Comparison of ENCODE assay signal across 7 mouse cellular contexts in the genomic region with DNA sequence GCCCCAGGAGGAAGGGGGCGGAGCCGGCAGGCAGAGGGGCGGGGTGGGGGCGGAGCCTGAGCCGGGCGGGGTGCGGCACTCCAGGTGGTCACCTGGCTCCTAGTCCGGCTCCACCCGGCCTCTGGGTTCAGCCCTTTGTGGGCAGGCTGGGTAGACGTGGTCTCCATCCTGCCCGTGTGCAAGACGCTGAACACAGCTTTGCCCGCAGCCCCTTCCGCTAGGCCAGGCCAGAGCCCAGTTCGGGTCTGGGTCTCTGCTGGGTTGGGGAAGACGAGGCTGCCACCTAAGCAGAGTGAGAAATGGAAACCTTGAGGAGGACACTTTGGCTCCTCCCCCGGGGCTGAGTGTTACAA.
DNase-seq lines count a peak whose midpoint lies in the region; ATAC-seq and TF ChIP-seq lines count a peak whose summit lies in the region.

No protein-coding gene starts in this region.

- ATAC-seq in lung, embryonic 14.5 days (ENCODE audit: insufficient read depth) = peak; percentile 83
- ATAC-seq in embryonic facial prominence, embryonic 15.5 days (ENCODE audit: insufficient number of reproducible peaks, low FRiP score, low TSS enrichment, low read depth) = no peak
- ATAC-seq in cerebellum, adult (ENCODE audit: insufficient number of reproducible peaks, low FRiP score, low TSS enrichment) = no peak

- H3K9ac ChIP-seq in lung, embryonic 14.5 days = peak overlapping the region; percentile 23; the same call in 1 of the 2 replicates
- H3K9ac ChIP-seq in embryonic facial prominence, embryonic 15.5 days = no peak overlapping the region

- no peak for TF ChIP-seq CTCF in lung, embryonic 14.5 days (IDR thresholded peaks at IDR 0.05; ENCODE audit: low read depth)
- TF ChIP-seq CTCF in olfactory bulb, adult 2 months (IDR thresholded peaks at IDR 0.05; ENCODE audit: insufficient read depth, low read depth, low read length) = no peak

- H3K4me1 ChIP-seq in lung, embryonic 14.5 days (ENCODE audit: insufficient read depth) = 0 out of 2 replicates have a peak, but pooled peaks cover 7% of the 10 kb centered on the region
- H3K4me1 ChIP-seq in embryonic facial prominence, embryonic 15.5 days = peaks cover 21% of the 10 kb centered on the region
- peaks cover 18% of the 10 kb centered on the region for H3K4me1 ChIP-seq in limb, embryonic 10.5 days
- peaks cover 13% of the 10 kb centered on the region for H3K4me1 ChIP-seq in olfactory bulb, adult 2 months (ENCODE audit: control insufficient read depth, insufficient read depth, low read length)

- peak overlapping the region; percentile 84 for H3K4me2 ChIP-seq in lung, embryonic 14.5 days
- peak overlapping the region; percentile 82 for H3K4me2 ChIP-seq in embryonic facial prominence, embryonic 15.5 days (replicated peaks)

- no peak for DNase-seq in lung, embryonic 14.5 days
- no peak for DNase-seq in lung, adult 18-20 months
- DNase-seq in limb, embryonic 10.5 days (ENCODE audit: low spot score) = no peak
- no peak for DNase-seq in cerebellum, postnatal 4 days (ENCODE audit: low spot score in 2 of 2)

- H3K36me3 ChIP-seq in lung, embryonic 14.5 days (ENCODE audit: insufficient read depth) = no peaks in the 10 kb centered on the region
- no peaks in the 10 kb centered on the region for H3K36me3 ChIP-seq in embryonic facial prominence, embryonic 15.5 days
- no peaks in the 10 kb centered on the region for H3K36me3 ChIP-seq in limb, embryonic 10.5 days

- no peaks in the 10 kb centered on the region for H3K27me3 ChIP-seq in lung, embryonic 14.5 days (ENCODE audit: insufficient read depth, low read length)
- no peaks in the 10 kb centered on the region for H3K27me3 ChIP-seq in embryonic facial prominence, embryonic 15.5 days
- H3K27me3 ChIP-seq in limb, embryonic 10.5 days (ENCODE audit: low read depth, poor library complexity, severe bottlenecking) = no peaks in the 10 kb centered on the region; the same call in 1 of the 2 replicates

- H3K9me3 ChIP-seq in lung, embryonic 14.5 days (ENCODE audit: low read depth, low read length) = no peaks in the 10 kb centered on the region
- no peaks in the 10 kb centered on the region for H3K9me3 ChIP-seq in embryonic facial prominence, embryonic 15.5 days (replicated peaks)
- H3K9me3 ChIP-seq in limb, embryonic 10.5 days (replicated peaks) = no peaks in the 10 kb centered on the region

- TF ChIP-seq POLR2A in olfactory bulb, adult 2 months (IDR thresholded peaks at IDR 0.05; ENCODE audit: insufficient read depth, low read depth, low read length) = no peak

- WGBS in lung, embryonic 14.5 days = 3% methylated on average over 11 of the region's 17 CpGs
- 1% methylated on average over 17 of the region's 17 CpGs for WGBS in embryonic facial prominence, embryonic 15.5 days
- WGBS in limb, embryonic 10.5 days = 2% methylated on average over 16 of the region's 17 CpGs
- WGBS in olfactory bulb, adult 2 months = 6% methylated on average over 17 of the region's 17 CpGs

- H3K27ac ChIP-seq in lung, embryonic 14.5 days (ENCODE audit: low read depth) = 0 out of 2 replicates have a peak overlapping the region, but pooled peaks have one; percentile 54
- H3K27ac ChIP-seq in embryonic facial prominence, embryonic 15.5 days (replicated peaks) = peak overlapping the region; percentile 89
- H3K27ac ChIP-seq in limb, embryonic 10.5 days = peak overlapping the region; percentile 92
- no peak overlapping the region for H3K27ac ChIP-seq in olfactory bulb, adult 2 months (ENCODE audit: insufficient read depth, low read depth, low read length)

- peak overlapping the region; percentile 85 for H3K4me3 ChIP-seq in lung, embryonic 14.5 days (ENCODE audit: low read depth, low read length)
- H3K4me3 ChIP-seq in embryonic facial prominence, embryonic 15.5 days (replicated peaks) = peak overlapping the region; percentile 72
- peak overlapping the region; percentile 72 for H3K4me3 ChIP-seq in limb, embryonic 10.5 days
- H3K4me3 ChIP-seq in olfactory bulb, adult 2 months (ENCODE audit: insufficient read depth, low read depth, low read length) = peak overlapping the region; percentile 45
